Mouse (Mus musculus) activated CD4-positive, CD25-positive, alpha-beta regulatory T cell, adult 4 months (primary cell): ENCODE results near the gene Pomt2. TPM values are rescaled to one million over a fixed set of nuclear protein-coding genes. Genes with fewer than 3 reads are reported as not detected.

Source experiments
- polyA plus RNA-seq, 2 experiments: library from polyadenylated mRNA; unstranded; fragments of 100-300 nt; shearing (Covaris generic); gene quantifications; one replicate each; pipeline ENCODE4 v1.2.1; 2017

The Pomt2 gene
- polyA plus RNA-seq, 2 experiments from 2014 or later = 0.81 to 1.4 TPM

Other genes with a start within 250 kb of the Pomt2 start
- 10 to 100 TPM; 19.8 to 20.1 TPM for gene Cipc, start 200.9 kb downstream of the Pomt2 start, polyA plus RNA-seq
- gene Zdhhc22, start 157.5 kb downstream of the Pomt2 start, polyA plus RNA-seq = under 1 TPM in 1 of 2 experiments, not detected in 1; 0.60 TPM
- gene Tmem63c, start 126.6 kb downstream of the Pomt2 start, polyA plus RNA-seq = under 1 TPM in 1 of 2 experiments, not detected in 1; 0.40 TPM
- gene Ngb, start 45.4 kb downstream of the Pomt2 start, polyA plus RNA-seq = under 1 TPM in 1 of 2 experiments, not detected in 1; 0.25 TPM
- 10 to 100 TPM; 15.3 to 15.7 TPM for gene Gstz1, start 803 bp downstream of the Pomt2 start, polyA plus RNA-seq
- 1 to 10 TPM in 1 of 2 experiments, not detected in 1; 5.0 TPM for gene Samd15, start 51.8 kb upstream of the Pomt2 start, polyA plus RNA-seq
- gene Tmed8, start 52.5 kb upstream of the Pomt2 start, polyA plus RNA-seq = 1 to 10 TPM; 3.3 to 3.9 TPM
- gene Noxred1, start 90.8 kb upstream of the Pomt2 start, polyA plus RNA-seq = 1 to 10 TPM in 1 of 2 experiments, under 1 TPM in 1; 0.64 to 1.2 TPM
- 10 to 100 TPM; 33.6 to 34.7 TPM for gene Vipas39, start 118.3 kb upstream of the Pomt2 start, polyA plus RNA-seq
- 100 to 1,000 TPM; 116 to 151 TPM for gene Ahsa1, start 118.5 kb upstream of the Pomt2 start, polyA plus RNA-seq
- not detected for gene Ism2, start 151.7 kb upstream of the Pomt2 start, polyA plus RNA-seq
- 10 to 100 TPM; 66.1 to 85.8 TPM for gene Sptlc2, start 240.4 kb upstream of the Pomt2 start, polyA plus RNA-seq